Mouse (Mus musculus): ENCODE results near the gene Pcsk2.

Gene Pcsk2

DNA sequence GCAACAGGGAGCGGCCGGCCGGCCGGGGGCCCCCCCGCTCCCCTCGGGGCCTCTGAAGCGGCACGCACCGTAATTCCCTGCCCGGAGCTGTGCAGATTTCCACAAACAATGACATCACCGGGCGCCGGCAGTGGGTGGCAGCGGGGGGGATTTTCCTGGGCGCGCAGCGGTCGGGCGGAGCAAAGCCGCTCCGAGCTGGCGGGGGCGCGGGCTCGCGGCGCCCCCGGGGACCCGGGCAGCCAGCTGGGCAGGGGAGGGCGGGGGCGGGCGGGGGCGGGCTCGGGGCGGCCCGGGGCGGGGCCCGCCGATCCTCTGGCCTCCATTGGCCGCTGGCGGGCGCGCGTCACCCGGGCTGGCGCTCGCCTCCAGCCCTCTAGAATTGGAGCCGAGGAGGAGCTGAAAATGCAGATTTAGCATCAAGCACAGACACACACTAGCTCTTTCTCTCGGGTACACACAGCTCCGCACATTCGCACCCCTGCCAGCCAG is at the start of gene Pcsk2:
Gene Pcsk2 (plus strand): TSS at position 399 of the 489 bp plus-strand sequence.
- DNase-seq (ENCODE audit: low read depth, low spot score), result peak; percentile 79

DNA sequence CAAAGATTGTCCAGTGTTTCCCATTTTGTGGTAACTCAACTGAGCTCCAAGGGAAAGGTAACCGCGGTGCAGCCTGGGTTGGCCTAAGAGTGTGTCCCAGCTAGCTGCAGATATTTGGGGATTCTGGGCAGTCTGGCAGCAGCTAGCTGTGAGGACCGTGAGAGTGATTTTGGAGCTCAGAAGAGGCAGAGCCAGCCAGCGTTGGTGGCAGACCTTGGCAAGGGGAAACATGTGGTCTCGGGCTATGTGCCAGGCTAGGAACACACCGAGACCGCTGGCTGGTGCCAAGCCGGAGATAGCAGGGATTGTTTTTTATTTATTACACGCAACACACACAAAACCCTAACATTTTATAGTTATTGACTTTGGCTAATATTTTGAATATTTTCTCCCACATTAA is 45.1 kb upstream of the Pcsk2 start:
- no peak for DNase-seq (ENCODE audit: low read depth, low spot score)

DNA sequence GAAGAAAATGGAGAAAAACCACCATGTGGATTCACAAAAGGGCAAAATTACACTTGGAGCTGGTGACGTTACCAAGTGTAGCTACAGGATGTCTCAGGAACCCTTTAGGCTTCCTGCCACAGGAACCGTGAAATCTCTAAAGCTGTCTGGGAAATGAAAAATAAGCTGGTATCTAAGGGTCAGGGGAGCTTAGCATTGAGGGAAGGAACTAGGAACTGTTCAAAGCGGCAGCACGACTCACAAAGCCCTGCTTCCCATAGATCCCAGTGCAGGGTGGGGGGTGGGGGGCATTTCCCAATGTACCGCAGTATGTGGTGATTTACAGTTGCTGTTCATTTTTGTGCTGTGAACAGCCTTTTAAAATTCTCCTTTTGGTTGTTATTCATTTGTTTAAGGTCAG is 44.2 kb upstream of the Pcsk2 start:
- no peak for DNase-seq (ENCODE audit: low read depth, low spot score)

DNA sequence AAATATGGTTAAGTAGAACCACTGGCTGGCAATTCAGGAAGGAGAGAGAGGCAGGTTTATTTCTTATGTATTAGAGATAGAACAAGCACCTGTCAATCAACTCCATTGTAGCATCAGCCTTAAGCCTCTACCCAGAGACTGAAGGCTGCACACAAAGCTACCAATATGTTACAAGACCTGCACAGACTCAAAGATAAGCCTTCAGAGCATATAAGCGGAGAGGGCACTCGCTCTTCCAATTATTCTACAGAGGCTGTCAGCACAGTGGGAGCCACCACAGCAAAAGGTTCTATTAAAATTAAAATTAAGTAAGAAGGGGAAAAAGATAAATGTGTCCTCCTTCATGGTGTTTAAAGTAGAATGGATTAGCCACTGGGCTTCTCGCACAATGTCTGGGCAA is 43.8 kb upstream of the Pcsk2 start:
- no peak for DNase-seq (ENCODE audit: low read depth, low spot score)

DNA sequence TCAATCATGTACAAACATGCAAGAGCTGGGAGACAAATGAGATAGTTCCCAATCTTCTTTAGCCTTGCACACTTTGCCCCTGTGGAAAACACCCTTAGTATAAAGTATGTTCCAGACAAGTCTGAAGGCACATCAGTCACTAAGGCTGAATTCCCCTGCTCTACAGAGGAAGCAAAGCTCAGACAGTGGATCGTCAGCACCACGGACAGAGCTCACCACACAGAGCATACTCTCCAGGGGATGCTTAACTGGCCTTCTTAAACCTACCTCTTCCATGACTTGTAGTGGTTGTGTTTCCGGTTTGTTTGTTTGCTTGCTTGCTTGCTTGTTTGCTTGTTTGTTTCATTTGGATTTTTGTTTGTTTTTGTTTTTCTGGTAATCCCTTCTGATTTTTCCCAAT is 9.5 kb upstream of the Pcsk2 start:
- no peak for DNase-seq (ENCODE audit: low read depth, low spot score)

DNA sequence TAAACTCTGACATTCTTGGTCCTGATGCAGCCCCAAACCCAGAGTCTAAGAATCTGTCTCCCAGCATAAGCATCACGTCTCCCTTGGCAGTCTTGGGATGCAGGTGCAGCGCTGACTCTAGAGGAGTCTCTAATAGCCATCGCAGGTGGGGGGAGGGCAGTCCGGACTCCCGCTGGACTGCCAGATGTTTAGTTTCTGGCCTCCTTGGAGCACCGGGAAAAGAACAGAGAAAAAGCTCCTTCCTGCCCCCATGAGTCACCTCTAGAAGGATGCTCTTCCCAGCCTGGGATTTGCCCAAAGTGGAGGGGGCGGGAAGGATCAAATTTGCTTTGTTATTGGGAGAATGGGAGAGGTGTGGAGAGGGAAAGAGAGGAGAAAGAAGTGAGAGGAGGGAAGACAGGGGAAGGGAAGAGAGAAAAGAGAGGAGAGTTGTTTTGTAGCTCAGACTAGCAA is 631 bp upstream of the Pcsk2 start:
- DNase-seq (ENCODE audit: low read depth, low spot score), result no peak

DNA sequence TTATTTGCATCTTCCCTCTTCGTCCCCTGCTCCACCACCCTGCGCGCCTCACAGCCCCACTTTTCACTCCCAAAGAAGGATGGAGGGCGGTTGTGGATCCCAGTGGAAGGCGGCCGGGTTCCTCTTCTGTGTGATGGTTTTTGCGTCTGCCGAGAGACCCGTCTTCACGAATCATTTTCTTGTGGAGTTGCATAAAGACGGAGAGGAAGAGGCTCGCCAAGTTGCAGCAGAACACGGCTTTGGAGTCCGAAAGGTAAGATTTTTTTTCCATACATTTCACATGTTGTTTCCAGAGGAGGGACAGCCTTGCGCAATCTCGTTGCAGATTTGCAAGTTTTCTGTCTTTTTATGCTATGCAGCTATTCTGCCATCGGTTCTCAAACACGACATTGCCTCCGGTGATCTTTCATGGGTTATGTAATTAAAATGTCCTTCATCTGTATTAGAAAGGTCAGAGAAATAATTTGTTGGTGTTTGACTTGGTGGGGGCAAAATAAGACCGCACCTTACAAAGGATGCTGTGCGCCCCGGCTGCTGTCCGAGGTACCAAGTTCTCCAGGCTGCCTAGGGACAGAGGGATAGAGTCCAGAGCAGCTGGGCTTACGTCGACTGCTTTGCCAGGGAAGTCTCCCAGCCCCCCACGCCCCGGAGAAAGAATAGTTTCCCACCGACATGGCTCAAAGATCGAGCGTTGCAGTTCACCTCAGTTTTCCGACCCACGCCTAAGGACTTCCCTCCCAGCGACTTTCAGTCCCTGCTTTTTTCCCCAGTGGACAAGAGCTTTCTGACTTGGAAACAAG is 656 bp downstream of the Pcsk2 start:
- DNase-seq (ENCODE audit: low read depth, low spot score), result no peak

DNA sequence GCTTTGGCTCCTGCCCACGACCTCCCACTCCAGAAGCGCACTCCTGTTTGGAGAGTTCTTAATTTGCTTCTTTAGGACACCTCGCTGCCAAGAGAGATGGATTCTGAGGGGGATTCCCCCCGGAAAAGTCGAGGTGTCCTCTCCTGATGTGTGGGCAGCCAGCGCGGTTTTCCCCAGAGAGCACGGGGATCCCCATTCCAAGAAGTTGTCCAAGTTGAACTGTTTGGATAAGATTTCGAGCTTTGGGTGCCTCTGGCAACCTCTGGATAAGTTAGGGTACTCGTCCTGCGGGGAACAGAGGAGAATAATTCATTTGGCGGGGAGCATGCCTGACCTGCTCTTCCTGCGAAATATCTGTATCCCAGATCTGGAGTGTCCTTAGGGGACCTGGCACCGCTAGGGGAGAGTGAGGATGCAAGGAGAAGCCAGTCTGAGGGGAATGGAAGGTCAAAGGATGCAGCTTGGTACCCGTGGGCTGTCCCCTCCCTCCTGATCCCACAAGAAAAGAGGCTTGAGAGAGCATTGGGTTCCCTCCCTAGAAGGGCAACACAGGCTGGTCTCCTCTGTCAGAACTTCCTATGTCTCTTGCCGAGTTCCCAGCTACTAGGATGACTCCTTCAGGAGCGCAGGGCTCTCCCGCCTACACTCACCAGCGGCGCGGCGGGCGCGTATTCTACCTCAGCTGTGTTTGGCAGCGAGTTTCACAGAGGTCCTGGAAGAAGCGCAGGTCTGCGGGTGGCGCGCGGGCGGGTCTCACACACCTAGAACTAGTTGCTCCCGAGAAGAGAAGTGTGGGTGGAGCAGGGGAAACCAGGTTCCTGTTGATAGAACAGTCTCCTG is 1.5 kb downstream of the Pcsk2 start:
- DNase-seq (ENCODE audit: low read depth, low spot score), result no peak

DNA sequence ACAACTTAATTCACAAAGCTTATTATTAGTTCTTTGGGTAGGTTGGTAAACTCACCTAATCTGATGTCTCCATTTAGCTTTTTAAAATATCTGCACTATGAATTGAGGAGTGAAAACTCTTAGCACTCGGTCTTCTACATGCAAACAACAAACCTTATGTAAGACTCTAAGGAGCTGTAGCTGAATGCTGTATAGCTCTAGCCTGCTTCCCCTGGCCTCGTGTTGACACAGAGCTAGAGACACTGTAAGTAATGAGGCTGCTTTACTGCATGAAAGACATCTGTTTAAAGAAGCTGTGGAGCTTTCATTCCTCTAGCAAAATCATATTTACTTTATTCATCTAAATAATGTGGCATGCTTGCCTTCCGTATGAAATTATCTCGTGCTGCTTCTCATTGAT is 14.4 kb downstream of the Pcsk2 start:
- DNase-seq (ENCODE audit: low read depth, low spot score), result no peak

DNA sequence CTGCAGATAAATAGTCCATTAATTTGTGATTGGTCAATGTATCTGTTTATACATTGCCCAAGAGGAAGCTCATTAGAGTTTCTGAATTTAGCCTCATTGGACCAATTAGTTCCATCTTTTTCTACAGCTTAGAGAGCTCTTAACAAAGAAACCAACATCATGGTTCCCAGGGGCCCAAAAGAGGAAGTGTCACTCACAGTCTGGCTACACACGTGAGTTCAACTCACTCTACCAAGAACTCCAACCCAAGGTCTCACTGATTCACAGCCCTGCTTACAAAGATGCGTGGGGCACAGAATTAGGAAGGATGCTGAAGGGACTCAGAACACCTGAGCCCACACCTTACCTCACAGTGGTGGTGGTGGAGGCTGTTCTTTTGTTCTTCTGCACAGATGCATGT is 19.1 kb downstream of the Pcsk2 start:
- no peak for DNase-seq (ENCODE audit: low read depth, low spot score)

DNA sequence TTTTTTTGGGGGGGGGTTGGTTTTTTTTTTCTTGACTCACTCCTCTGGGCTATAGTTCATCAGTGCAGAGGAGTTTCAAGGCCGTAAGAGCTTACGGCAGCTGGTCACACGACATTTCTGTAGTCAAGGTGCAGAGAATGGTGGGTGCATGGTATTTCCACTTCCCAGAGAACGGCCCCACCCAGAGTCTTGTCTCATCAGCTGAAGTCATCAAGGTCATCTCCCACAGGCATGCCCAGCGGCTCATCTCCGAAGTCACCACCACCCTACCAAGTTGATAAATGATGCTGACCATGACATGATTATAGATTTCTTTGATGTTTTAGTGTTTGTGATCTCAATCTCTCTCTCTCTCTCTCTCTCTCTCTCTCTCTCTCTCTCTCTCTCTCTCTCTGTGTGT is 20.0 kb downstream of the Pcsk2 start:
- no peak for DNase-seq (ENCODE audit: low read depth, low spot score)

DNA sequence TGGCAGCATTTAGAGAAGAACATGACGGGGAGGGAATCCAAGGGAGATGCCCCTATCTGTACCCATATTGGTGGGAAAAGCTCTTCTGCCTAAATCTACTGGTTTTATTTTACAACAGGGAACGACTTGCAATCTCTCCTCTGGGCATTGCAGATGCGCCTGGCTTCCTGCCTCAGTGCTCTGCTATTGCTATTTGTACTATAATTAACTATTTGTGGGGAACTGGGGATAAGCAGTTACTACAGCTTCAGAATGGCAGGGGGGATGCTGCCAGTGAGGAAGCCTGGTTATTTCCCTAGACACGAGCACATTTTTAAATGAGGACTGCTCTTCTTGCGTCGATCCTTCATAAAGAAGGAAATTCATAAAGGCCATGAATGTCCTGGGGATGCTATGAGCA is 39.4 kb downstream of the Pcsk2 start:
- DNase-seq (ENCODE audit: low read depth, low spot score), result no peak

DNA sequence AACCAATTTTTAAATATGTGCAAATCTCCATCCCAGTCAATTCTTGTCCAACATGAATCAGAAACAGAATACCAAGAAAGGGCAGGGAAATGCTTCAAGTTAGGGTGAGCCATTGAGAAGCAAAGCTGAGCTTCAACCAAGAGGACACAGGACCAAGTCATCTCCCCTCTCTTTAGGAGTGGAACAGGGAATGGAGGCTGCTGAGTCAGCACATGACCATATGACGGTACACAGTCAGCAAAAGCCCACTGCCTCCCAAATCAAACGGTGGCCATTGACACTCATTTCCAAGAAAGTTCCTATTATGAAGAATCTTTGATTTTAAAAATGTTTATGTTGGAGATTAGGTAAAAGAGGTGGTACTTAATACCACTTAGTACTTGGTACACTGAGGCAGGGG is 44.4 kb downstream of the Pcsk2 start:
- no peak for DNase-seq (ENCODE audit: low read depth, low spot score)

DNA sequence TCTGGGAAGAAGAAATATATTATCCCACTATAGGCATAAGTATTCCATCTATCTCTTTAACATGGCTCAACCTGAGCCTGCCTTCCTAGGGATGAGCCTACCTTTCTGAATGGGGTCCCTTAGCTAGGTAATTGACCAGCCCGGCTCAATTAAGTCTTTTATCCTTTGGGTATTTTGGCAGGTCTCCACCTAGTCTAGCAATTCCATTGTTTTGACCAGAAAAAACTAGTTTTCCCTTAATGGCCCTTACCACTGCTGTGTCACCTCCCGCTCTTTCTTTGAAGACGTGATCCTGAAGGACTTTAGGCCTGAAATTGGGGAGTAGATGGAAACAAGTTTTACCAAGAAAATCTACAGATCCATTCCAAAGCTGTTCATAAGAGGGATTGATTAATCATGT is 57.1 kb downstream of the Pcsk2 start:
- no peak for DNase-seq (ENCODE audit: low read depth, low spot score)

DNA sequence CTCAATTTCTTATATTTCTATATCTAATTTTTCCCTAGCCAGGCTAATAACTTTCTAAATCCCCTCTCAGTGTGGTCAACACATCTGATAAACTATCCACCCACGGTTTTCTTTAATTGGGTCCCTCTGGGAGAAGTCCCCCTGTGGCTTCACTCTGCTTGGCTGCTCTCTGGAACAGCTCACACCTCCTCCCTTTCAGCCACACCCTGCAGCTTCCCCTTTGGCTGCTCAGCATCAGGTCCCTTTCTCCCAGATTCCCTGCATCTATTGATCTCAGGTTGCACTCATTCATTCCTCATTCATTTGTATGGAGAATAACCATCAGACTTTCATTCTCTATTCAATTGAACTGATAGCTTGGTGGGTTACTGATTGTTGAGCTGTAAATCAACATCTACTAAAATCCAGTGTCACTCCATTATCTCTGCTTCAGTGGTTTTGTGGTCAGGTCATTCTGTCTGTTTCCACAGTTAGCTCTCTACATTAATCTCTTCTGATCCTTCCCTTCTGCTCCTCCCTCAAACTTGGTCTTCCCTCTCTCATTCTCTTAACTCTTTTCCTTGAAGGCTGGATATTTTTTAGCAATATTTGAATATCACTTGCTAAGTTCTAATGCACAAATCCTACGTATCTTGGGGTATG is 58.0 kb downstream of the Pcsk2 start:
- DNase-seq (ENCODE audit: low read depth, low spot score), result no peak

DNA sequence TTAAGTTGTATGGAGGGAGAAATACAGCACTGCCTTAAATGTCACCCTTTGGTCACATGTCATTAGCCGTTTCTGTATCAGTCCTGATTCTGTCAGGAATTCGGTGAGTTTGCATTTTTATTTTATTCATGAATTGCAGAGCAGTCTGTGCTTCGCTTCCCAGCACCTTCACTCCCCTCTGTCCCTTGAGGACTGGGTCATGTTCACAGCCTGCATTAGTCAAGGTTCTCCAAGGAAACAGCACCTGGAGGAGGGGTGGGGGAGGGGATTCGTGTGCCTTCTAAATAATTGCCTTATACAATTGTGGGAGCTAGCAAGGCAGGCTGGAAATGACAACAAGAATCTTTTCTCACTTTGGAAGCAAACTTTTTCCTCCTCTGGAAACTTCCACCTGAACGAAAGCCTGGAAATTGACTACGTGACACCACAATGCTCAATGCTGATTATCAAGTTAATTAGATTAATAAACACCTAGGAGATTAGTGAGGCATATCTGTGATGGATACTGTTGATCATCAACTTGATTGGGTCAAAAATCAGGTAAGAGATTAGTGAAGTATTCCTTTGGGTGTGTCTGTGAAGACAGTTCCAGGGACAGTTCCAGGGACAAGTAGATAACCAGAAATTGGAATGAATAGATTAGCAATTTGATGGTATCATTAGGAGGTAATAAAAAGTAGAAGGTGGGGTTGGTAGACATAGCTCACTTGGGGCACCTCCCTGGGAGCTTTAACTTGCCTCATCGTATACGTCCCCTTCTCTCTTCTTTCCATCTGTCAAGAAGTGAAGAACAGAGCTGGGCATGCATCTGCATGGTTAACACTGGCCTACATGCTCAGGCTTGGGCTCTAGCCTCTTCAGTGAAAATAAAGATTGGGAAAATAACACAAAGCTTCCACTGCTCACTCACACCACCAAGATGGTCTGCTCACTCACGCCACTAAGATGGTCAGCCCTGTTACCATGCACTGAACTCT is 64.7 kb downstream of the Pcsk2 start:
- DNase-seq (ENCODE audit: low read depth, low spot score), result no peak

DNA sequence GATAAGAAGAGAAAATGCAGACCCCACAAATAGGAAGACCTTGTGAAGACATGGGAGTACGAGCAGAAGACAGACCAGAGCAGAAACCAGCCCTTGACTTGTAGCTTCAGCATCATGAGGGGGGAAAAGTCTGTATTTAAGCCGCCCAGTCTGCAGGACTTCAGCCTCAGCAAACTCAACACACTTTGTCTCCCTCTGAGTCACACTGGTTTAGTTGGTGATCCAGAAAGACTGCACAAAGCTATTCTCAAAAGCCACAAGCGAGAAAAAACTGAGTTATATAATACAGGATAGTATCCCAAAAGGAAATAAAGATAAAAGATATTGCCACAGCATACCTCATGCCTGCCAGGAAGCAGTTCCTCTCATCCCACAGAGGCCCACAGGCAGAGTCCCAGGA is 67.5 kb downstream of the Pcsk2 start:
- no peak for DNase-seq (ENCODE audit: low read depth, low spot score)

DNA sequence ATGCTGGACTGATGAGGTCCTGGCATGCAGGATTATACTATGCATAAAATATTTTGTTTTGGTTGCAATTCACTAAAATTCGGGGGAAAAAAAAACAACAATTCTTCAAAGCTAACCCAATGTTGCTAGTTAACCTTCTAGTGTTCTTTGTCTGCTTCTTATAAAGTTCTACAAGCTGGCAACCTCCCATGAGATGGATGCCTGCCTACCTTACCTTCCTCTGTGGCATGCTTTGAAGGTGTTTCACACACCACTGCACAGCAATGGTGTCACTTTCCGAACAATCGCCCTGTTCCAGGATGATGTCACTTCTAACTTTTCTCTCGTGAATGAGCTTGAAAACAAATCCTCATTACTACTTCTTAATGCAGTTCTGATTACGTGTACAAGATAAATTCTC is 68.8 kb downstream of the Pcsk2 start:
- DNase-seq (ENCODE audit: low read depth, low spot score), result no peak

DNA sequence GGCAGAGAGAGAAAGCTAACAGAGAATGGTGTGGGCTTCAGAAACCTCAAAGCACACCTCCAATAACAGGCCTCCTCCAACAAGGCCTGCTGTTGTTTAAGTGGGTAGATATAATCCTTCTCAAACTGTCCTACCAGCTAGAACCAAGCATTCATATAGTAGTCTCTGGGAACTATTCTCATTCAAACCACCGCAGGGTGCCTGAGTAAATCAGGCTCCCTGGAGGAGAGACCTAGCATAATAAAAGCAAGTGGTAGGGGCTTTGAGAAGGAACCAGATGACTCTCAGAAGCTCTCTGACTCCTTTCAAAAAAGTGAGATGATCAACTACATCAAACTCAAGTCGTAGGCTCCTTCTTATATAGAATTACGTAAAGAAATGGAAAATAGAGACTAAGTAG is 75.0 kb downstream of the Pcsk2 start:
- no peak for DNase-seq (ENCODE audit: low read depth, low spot score)

DNA sequence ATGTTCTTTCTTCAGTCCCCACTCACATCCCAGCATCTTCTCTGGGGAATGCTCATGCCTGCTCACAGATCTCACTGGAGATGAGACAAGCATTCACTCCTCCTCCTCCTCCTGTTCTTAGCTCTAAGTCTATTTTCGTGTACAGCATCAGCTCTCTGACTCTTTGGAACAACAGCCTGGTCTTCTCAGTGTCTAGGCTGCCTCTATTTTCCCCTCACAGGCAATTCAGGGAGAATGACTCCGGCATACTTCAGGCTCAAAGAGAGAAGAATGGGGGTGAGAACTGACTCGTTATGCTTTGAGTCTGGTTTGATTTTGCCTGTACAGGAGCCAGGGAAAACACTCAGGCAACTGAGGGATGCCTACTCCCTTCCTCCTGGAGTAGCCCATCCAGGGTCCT is 78.0 kb downstream of the Pcsk2 start:
- no peak for DNase-seq (ENCODE audit: low read depth, low spot score)

DNA sequence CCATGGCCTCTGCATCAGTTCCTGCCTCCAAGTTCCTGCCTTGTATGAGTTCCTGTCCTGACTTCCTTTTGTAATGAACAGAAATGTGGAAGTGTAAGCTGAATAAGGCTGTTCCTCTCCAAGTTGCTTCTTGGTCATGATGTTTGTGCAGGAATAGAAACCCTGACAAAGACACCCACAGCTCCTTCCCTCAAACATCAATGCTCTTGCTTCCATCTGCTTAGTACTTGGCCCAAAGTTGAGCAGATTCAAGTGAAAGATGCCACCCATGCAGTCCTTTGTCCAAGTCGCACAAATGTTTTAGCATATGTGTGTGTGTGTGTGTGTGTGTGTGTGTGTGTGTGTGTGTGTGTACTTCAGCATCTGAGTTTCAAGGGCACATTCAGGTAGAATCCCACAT is 97.3 kb downstream of the Pcsk2 start:
- DNase-seq (ENCODE audit: low read depth, low spot score), result no peak
